Mouse (Mus musculus) CD4-positive naive resting alpha-beta T cell, adult 76 days (primary cell): Measurements from ENCODE around the gene Ikbkg. TPM values are rescaled to one million over a fixed set of nuclear protein-coding genes. Genes with fewer than 3 reads are reported as not detected.

Experiments used
- total RNA-seq: library from RNA; stranded (reverse); gene quantifications from one replicate; pipeline ENCODE4 v1.2.4, GENCODE M21; 2023

The Ikbkg gene
- total RNA-seq = 59.5 TPM

GRCm38 (mm10) chrX:74392535-74393443 lies at the start of gene Ikbkg, which contains the start of gene Fam3a:
TSS of gene Ikbkg (plus strand) at chrX:74393290.
TSS of gene Fam3a (minus strand) at chrX:74393272.

GRCm38 (mm10) chrX:74353467-74353770 lies 39.7 kb upstream of the Ikbkg start, which contains the start of gene Lage3:
TSS of gene Lage3 (minus strand) at chrX:74353618.

GRCm38 (mm10) chrX:74372888-74373549 lies 20.1 kb upstream of the Ikbkg start, which contains the start of the genes Ubl4a and Slc10a3:
TSS of gene Ubl4a (minus strand) at chrX:74373218.
TSS of gene Slc10a3 (minus strand) at chrX:74373349.

GRCm38 (mm10) chrX:74428826-74429276 lies 35.8 kb downstream of the Ikbkg start, which contains the start of gene G6pdx:
TSS of gene G6pdx (minus strand) at chrX:74429194.

GRCm38 (mm10) chrX:74481349-74481885 lies 88.3 kb downstream of the Ikbkg start, which contains the start of gene Gm6880:
TSS of gene Gm6880 (minus strand) at chrX:74481399.

Other genes with a start within 250 kb of the Ikbkg start
- gene Tex28, start 225.5 kb upstream of the Ikbkg start, total RNA-seq = not detected
- gene Tktl1, start 216.0 kb upstream of the Ikbkg start, total RNA-seq = not detected
- gene Flna, start 143.5 kb upstream of the Ikbkg start, total RNA-seq = 638 TPM
- 81.9 TPM for gene Emd, start 138.6 kb upstream of the Ikbkg start, total RNA-seq
- gene Rpl10, start 122.5 kb upstream of the Ikbkg start, total RNA-seq = 757 TPM
- 59.6 TPM for gene Taz, start 111.4 kb upstream of the Ikbkg start, total RNA-seq
- 10.6 TPM for gene Dnase1l1, start 111.0 kb upstream of the Ikbkg start, total RNA-seq
- gene Atp6ap1, start 96.2 kb upstream of the Ikbkg start, total RNA-seq = 111 TPM
- 179 TPM for gene Gdi1, start 88.3 kb upstream of the Ikbkg start, total RNA-seq
- gene Fam50a, start 80.3 kb upstream of the Ikbkg start, total RNA-seq = 69.5 TPM
- 8.1 TPM for gene Plxna3, start 64.2 kb upstream of the Ikbkg start, total RNA-seq
- 12.4 TPM for gene Lage3, start 39.7 kb upstream of the Ikbkg start, total RNA-seq
- gene Ubl4a, start 20.1 kb upstream of the Ikbkg start, total RNA-seq = 25.0 TPM
- gene Slc10a3, start 19.9 kb upstream of the Ikbkg start, total RNA-seq = 15.4 TPM
- 16.0 TPM for gene Fam3a, start within 50 bp of the Ikbkg start, total RNA-seq
- 21.2 TPM for gene G6pdx, start 35.9 kb downstream of the Ikbkg start, total RNA-seq
- not detected for gene Gm6880, start 88.1 kb downstream of the Ikbkg start, total RNA-seq
- not detected for gene Olfr1326-ps1, start 181.6 kb downstream of the Ikbkg start, total RNA-seq
- gene Olfr1325, start 199.4 kb downstream of the Ikbkg start, total RNA-seq = not detected